In genomic region chr10:79856704-79857451, GRCm38 (mm10) we compare ENCODE assay signal across 8 mouse cellular contexts. TPM values are rescaled to one million over a fixed set of nuclear protein-coding genes. Genes with fewer than 3 reads are reported as not detected.
DNase-seq lines count a peak whose midpoint lies in the region; ATAC-seq and TF ChIP-seq lines count a peak whose summit lies in the region.

No protein-coding gene starts in this region.

- H3K36me3 ChIP-seq in kidney, embryonic 16.5 days (ENCODE audit: insufficient read depth, low read length) = peaks cover 50% of the 10 kb centered on the region
- H3K36me3 ChIP-seq in embryonic facial prominence, embryonic 10.5 days (replicated peaks) = peaks cover 64% of the 10 kb centered on the region
- H3K36me3 ChIP-seq in hindbrain, postnatal 0 days (ENCODE audit: insufficient read depth, low read length) = peaks cover 28% of the 10 kb centered on the region
- H3K36me3 ChIP-seq in myocyte (ENCODE audit: control insufficient read depth, insufficient read depth) = peaks cover 35% of the 10 kb centered on the region

- H3K9me3 ChIP-seq in kidney, embryonic 16.5 days (ENCODE audit: low read length) = no peaks in the 10 kb centered on the region
- no peaks in the 10 kb centered on the region for H3K9me3 ChIP-seq in embryonic facial prominence, embryonic 10.5 days
- H3K9me3 ChIP-seq in hindbrain, postnatal 0 days (ENCODE audit: low read length) = no peaks in the 10 kb centered on the region

- no peaks in the 10 kb centered on the region for H3K27me3 ChIP-seq in kidney, embryonic 16.5 days (ENCODE audit: insufficient read depth, low read length)
- no peaks in the 10 kb centered on the region for H3K27me3 ChIP-seq in embryonic facial prominence, embryonic 10.5 days (replicated peaks; ENCODE audit: low read depth, poor library complexity, severe bottlenecking)
- H3K27me3 ChIP-seq in hindbrain, postnatal 0 days (ENCODE audit: insufficient read depth, low read length) = no peaks in the 10 kb centered on the region
- H3K27me3 ChIP-seq in myocyte (ENCODE audit: control insufficient read depth, insufficient read depth, insufficient read length) = no peaks in the 10 kb centered on the region

- H3K79me2 ChIP-seq in myocyte (ENCODE audit: control insufficient read depth, insufficient read depth) = peaks cover 63% of the 10 kb centered on the region

- H3K27ac ChIP-seq in kidney, embryonic 16.5 days (ENCODE audit: low read length) = peak overlapping the region; percentile 100
- H3K27ac ChIP-seq in embryonic facial prominence, embryonic 10.5 days (replicated peaks) = peak overlapping the region; percentile 100; the same call in 1 of the 2 replicates
- H3K27ac ChIP-seq in hindbrain, postnatal 0 days = peak overlapping the region; percentile 100; the same call in 1 of the 2 replicates

- H3ac ChIP-seq in myocyte (ENCODE audit: control insufficient read depth, insufficient read length) = peak overlapping the region; percentile 83

- WGBS in kidney, embryonic 16.5 days = 16% methylated on average over 7 of the region's 7 CpGs
- 70% methylated on average over 7 of the region's 7 CpGs for WGBS in embryonic facial prominence, embryonic 10.5 days
- WGBS in hindbrain, postnatal 0 days = 39% methylated on average over 7 of the region's 7 CpGs

- ATAC-seq in kidney, embryonic 16.5 days (ENCODE audit: low FRiP score, low TSS enrichment) = no peak
- ATAC-seq in hindbrain, postnatal 0 days = no peak
- ATAC-seq in erythroid progenitor cell, adult 5-6 weeks (replicated peaks; ENCODE audit: low FRiP score, poor library complexity, severe bottlenecking) = no peak

- H3K4me1 ChIP-seq in kidney, embryonic 16.5 days (ENCODE audit: insufficient read depth, low read length) = peaks cover 71% of the 10 kb centered on the region
- H3K4me1 ChIP-seq in embryonic facial prominence, embryonic 10.5 days = peaks cover 58% of the 10 kb centered on the region
- peaks cover 48% of the 10 kb centered on the region for H3K4me1 ChIP-seq in hindbrain, postnatal 0 days (ENCODE audit: insufficient read depth, low read length)

- peak overlapping the region; percentile 98 for H3K4me3 ChIP-seq in kidney, embryonic 16.5 days (ENCODE audit: low read length)
- peak overlapping the region; percentile 99 for H3K4me3 ChIP-seq in embryonic facial prominence, embryonic 10.5 days
- peak overlapping the region; percentile 96 for H3K4me3 ChIP-seq in hindbrain, postnatal 0 days (ENCODE audit: low read length)
- peak overlapping the region; percentile 98 for H3K4me3 ChIP-seq in myocyte

- intact Hi-C loops in left cerebral cortex, postnatal 14 days (cut with DNase I) = no loop called here

- no peak for DNase-seq in kidney, adult 18-20 months
- DNase-seq in embryonic facial prominence, embryonic 10.5 days (ENCODE audit: low spot score) = no peak
- no peak for DNase-seq in hindbrain, postnatal 0 days (ENCODE audit: low spot score)
- no peak for DNase-seq in embryo, embryonic 11 days
- DNase-seq in left cerebral cortex, postnatal 14 days (ENCODE audit: low spot score in 2 of 2) = no peak

- H3K9ac ChIP-seq in kidney, embryonic 16.5 days (replicated peaks; ENCODE audit: low read length) = peak overlapping the region; percentile 100
- peak overlapping the region; percentile 99 for H3K9ac ChIP-seq in hindbrain, postnatal 0 days (replicated peaks; ENCODE audit: low read length)

- H3K4me2 ChIP-seq in kidney, embryonic 16.5 days (replicated peaks; ENCODE audit: low read depth, low read length) = peak overlapping the region; percentile 100
- peak overlapping the region; percentile 98 for H3K4me2 ChIP-seq in hindbrain, postnatal 0 days (ENCODE audit: low read depth, low read length)
- peak overlapping the region; percentile 96 for H3K4me2 ChIP-seq in myocyte (ENCODE audit: low read depth)

- TF ChIP-seq POLR2A in myocyte (IDR thresholded peaks at IDR 0.05; ENCODE audit: insufficient read length, low read depth) = no peak

- no peak for TF ChIP-seq CTCF in hindbrain, postnatal 0 days (IDR thresholded peaks at IDR 0.05; ENCODE audit: low read depth)

TF ChIP-seq in myocyte, 11 proteins besides CTCF, POLR2A, EP300 and RAD21:
- no peak for TF ChIP-seq TCF3 (IDR thresholded peaks at IDR 0.05; ENCODE audit: insufficient read length, low read depth)
- no peak for TF ChIP-seq TCF12 (IDR thresholded peaks at IDR 0.05; ENCODE audit: insufficient read depth, poor library complexity, severe bottlenecking)
- TF ChIP-seq E2F4 (IDR thresholded peaks at IDR 0.05; ENCODE audit: insufficient read depth) = no peak
- TF ChIP-seq MAX (IDR thresholded peaks at IDR 0.05; ENCODE audit: low read depth) = no peak
- no peak for TF ChIP-seq USF1 (IDR thresholded peaks at IDR 0.05; ENCODE audit: low read depth)
- no peak for TF ChIP-seq POLR2AphosphoS2 (IDR thresholded peaks at IDR 0.05; ENCODE audit: insufficient read length, low read depth)
- TF ChIP-seq MYOG (IDR thresholded peaks at IDR 0.05; ENCODE audit: control insufficient read depth in 1 of 3, insufficient read depth in 1 of 3, insufficient read length in 2 of 3, low read depth in 2 of 3) = no peak
- no peak for TF ChIP-seq MYOD1 (IDR thresholded peaks at IDR 0.05; ENCODE audit: control insufficient read depth in 1 of 3, insufficient read length in 2 of 3, low read depth in 2 of 3)
- no peak for TF ChIP-seq CEBPB (IDR thresholded peaks at IDR 0.05; ENCODE audit: insufficient read depth, poor library complexity, severe bottlenecking)
- TF ChIP-seq REST (IDR thresholded peaks at IDR 0.05; ENCODE audit: insufficient read depth, insufficient read length) = no peak

RNA-seq across cellular contexts. Expression of gene Ptbp1, which starts 2.7 kb away (rescaled TPM):
- 431 and 491 TPM in 2 replicates for polyA plus RNA-seq in kidney, embryonic 16.5 days (2015; fragmentation: Nextera tagmentation; extraction: Ambion mirVana)
- polyA plus RNA-seq in embryonic facial prominence, embryonic 10.5 days (2016; fragmentation: Nextera tagmentation; extraction: Ambion mirVana) = 406 and 416 TPM in 2 replicates
- total RNA-seq in hindbrain, postnatal 0 days (2014; rRNA removed) = 166 and 173 TPM in 2 replicates
- polyA plus RNA-seq in hindbrain, postnatal 0 days (2015; fragmentation: Nextera tagmentation; extraction: Ambion mirVana) = 58.9 and 65.5 TPM in 2 replicates
- 158 TPM for polyA plus RNA-seq in myocyte (2012; fragmentation: generic; extraction: Trizol)
- total RNA-seq in erythroid progenitor cell, adult 5-6 weeks (2015; ENCODE audit: low replicate concordance) = 134 and 185 TPM in 2 replicates
- 89.3 and 94.7 TPM in 2 replicates for total RNA-seq in erythroid progenitor cell, adult 5-6 weeks (2017; ENCODE audit: low replicate concordance)
- total RNA-seq in left cerebral cortex, postnatal 14 days (2021) = 10 to 100 TPM; 52.1 to 61.1 TPM

RNA-seq across cellular contexts. Expression of gene Prtn3, which starts 17.4 kb away (rescaled TPM):
- polyA plus RNA-seq in kidney, embryonic 16.5 days (2015; fragmentation: Nextera tagmentation; extraction: Ambion mirVana) = 7.9 and 8.2 TPM in 2 replicates
- 9.3 and 12.3 TPM in 2 replicates for polyA plus RNA-seq in embryonic facial prominence, embryonic 10.5 days (2016; fragmentation: Nextera tagmentation; extraction: Ambion mirVana)
- total RNA-seq in hindbrain, postnatal 0 days (2014; rRNA removed) = 9.4 and 20.5 TPM in 2 replicates
- polyA plus RNA-seq in hindbrain, postnatal 0 days (2015; fragmentation: Nextera tagmentation; extraction: Ambion mirVana) = 11.6 and 11.8 TPM in 2 replicates
- 0.22 TPM for polyA plus RNA-seq in myocyte (2012; fragmentation: generic; extraction: Trizol)
- 247 and 296 TPM in 2 replicates for total RNA-seq in erythroid progenitor cell, adult 5-6 weeks (2015; ENCODE audit: low replicate concordance)
- total RNA-seq in erythroid progenitor cell, adult 5-6 weeks (2017; ENCODE audit: low replicate concordance) = 52.3 and 54.7 TPM in 2 replicates
- total RNA-seq in left cerebral cortex, postnatal 14 days (2021) = 1 to 10 TPM; 2.3 to 3.1 TPM

RNA-seq across cellular contexts. Expression of gene Plppr3, which starts 17.6 kb away (rescaled TPM):
- 72.7 and 78.6 TPM in 2 replicates for polyA plus RNA-seq in kidney, embryonic 16.5 days (2015; fragmentation: Nextera tagmentation; extraction: Ambion mirVana)
- polyA plus RNA-seq in embryonic facial prominence, embryonic 10.5 days (2016; fragmentation: Nextera tagmentation; extraction: Ambion mirVana) = 123 and 139 TPM in 2 replicates
- 487 and 541 TPM in 2 replicates for total RNA-seq in hindbrain, postnatal 0 days (2014; rRNA removed)
- polyA plus RNA-seq in hindbrain, postnatal 0 days (2015; fragmentation: Nextera tagmentation; extraction: Ambion mirVana) = 268 and 283 TPM in 2 replicates
- 5.4 TPM for polyA plus RNA-seq in myocyte (2012; fragmentation: generic; extraction: Trizol)
- total RNA-seq in erythroid progenitor cell, adult 5-6 weeks (2015; ENCODE audit: low replicate concordance) = 0.84 TPM in 1 of 2 replicates, not detected in the other
- 0.83 and 1.7 TPM in 2 replicates for total RNA-seq in erythroid progenitor cell, adult 5-6 weeks (2017; ENCODE audit: low replicate concordance)
- 10 to 100 TPM; 68.3 to 71.2 TPM for total RNA-seq in left cerebral cortex, postnatal 14 days (2021)

RNA-seq across cellular contexts. Expression of gene Elane, which starts 29.2 kb away (rescaled TPM):
- 0.60 and 0.76 TPM in 2 replicates for polyA plus RNA-seq in kidney, embryonic 16.5 days (2015; fragmentation: Nextera tagmentation; extraction: Ambion mirVana)
- polyA plus RNA-seq in embryonic facial prominence, embryonic 10.5 days (2016; fragmentation: Nextera tagmentation; extraction: Ambion mirVana) = 0.20 TPM in 1 of 2 replicates, not detected in the other
- not detected in 2 replicates for total RNA-seq in hindbrain, postnatal 0 days (2014; rRNA removed)
- polyA plus RNA-seq in hindbrain, postnatal 0 days (2015; fragmentation: Nextera tagmentation; extraction: Ambion mirVana) = 0.24 TPM in 1 of 2 replicates, not detected in the other
- polyA plus RNA-seq in myocyte (2012; fragmentation: generic; extraction: Trizol) = not detected
- 613 and 617 TPM in 2 replicates for total RNA-seq in erythroid progenitor cell, adult 5-6 weeks (2015; ENCODE audit: low replicate concordance)
- total RNA-seq in erythroid progenitor cell, adult 5-6 weeks (2017; ENCODE audit: low replicate concordance) = 146 and 166 TPM in 2 replicates
- not detected for total RNA-seq in left cerebral cortex, postnatal 14 days (2021)

RNA-seq across cellular contexts. Expression of gene Cfd, which starts 33.8 kb away (rescaled TPM):
- not detected in 2 replicates for polyA plus RNA-seq in kidney, embryonic 16.5 days (2015; fragmentation: Nextera tagmentation; extraction: Ambion mirVana)
- not detected in 2 replicates for polyA plus RNA-seq in embryonic facial prominence, embryonic 10.5 days (2016; fragmentation: Nextera tagmentation; extraction: Ambion mirVana)
- total RNA-seq in hindbrain, postnatal 0 days (2014; rRNA removed) = not detected in 2 replicates
- not detected in 2 replicates for polyA plus RNA-seq in hindbrain, postnatal 0 days (2015; fragmentation: Nextera tagmentation; extraction: Ambion mirVana)
- polyA plus RNA-seq in myocyte (2012; fragmentation: generic; extraction: Trizol) = not detected
- not detected in 2 replicates for total RNA-seq in erythroid progenitor cell, adult 5-6 weeks (2015; ENCODE audit: low replicate concordance)
- total RNA-seq in erythroid progenitor cell, adult 5-6 weeks (2017; ENCODE audit: low replicate concordance) = not detected in 2 replicates
- total RNA-seq in left cerebral cortex, postnatal 14 days (2021) = not detected

Comparison
In these comparisons a context has a peak if more than half of its experiments do, and no peak if none do; other contexts are left out.
1. RNA of gene Plppr3, which starts 17.6 kb away (polyA plus RNA-seq): 268 to 283 TPM in hindbrain, postnatal 0 days, 123 to 139 TPM in embryonic facial prominence, embryonic 10.5 days and 72.7 to 78.6 TPM in kidney, embryonic 16.5 days; 5.4 TPM in myocyte (single experiment); every median in the first group is over 10 times any median in the second.
2. Peak in every context shown above with its lines, with median percentiles within 50 percentile points of each other: H3K27ac ChIP-seq, H3K4me2 ChIP-seq and H3K4me3 ChIP-seq.